Mouse (Mus musculus) lung, postnatal 0 days (tissue): Measurements from ENCODE around the gene Dpep3. TPM values are rescaled to one million over a fixed set of nuclear protein-coding genes. Genes with fewer than 3 reads are reported as not detected.

Experiments used
- ATAC-seq: fragments of 200-750 bp; cut with Nextera tagmentation; 2 replicates; pipeline ENCODE4 v1.8.0; 2017; ENCODE audit warnings: moderate library complexity
- DNase-seq: peaks from one replicate; pipeline ENCODE4 v3.0.0-alpha.2; 2016; ENCODE audit warnings: low spot score
- H3K27ac ChIP-seq: fragments of 300-500 bp; sonication (generic); 2 replicates; pipeline ENCODE4 v1.5.1; 2014; ENCODE audit warnings: antibody characterized with exemption, mild to moderate bottlenecking, low read length, mixed read lengths
- H3K27me3 ChIP-seq: fragments of 300-500 bp; sonication (generic); replicated peaks from 2 replicates; pipeline ENCODE4 v1.6.1; 2014; ENCODE audit warnings: low read length, mixed read lengths; ENCODE audit not compliant: insufficient read depth
- H3K36me3 ChIP-seq: fragments of 300-500 bp; sonication (generic); 2 replicates; pipeline ENCODE4 v1.6.1; 2014; ENCODE audit warnings: low read length, mixed read lengths; ENCODE audit not compliant: insufficient read depth
- H3K4me1 ChIP-seq: fragments of 300-500 bp; sonication (generic); 2 replicates; pipeline ENCODE4 v1.6.1; 2014; ENCODE audit warnings: antibody characterized with exemption, low read depth, low read length, mixed read lengths; ENCODE audit not compliant: insufficient read depth
- H3K4me2 ChIP-seq: fragments of 300-500 bp; sonication (generic); replicated peaks from 2 replicates; pipeline ENCODE4 v1.6.1; 2014; ENCODE audit warnings: low read depth, mild to moderate bottlenecking, low read length, moderate library complexity, mixed read lengths
- H3K4me3 ChIP-seq: fragments of 300-500 bp; sonication (generic); 2 replicates; pipeline ENCODE4 v1.5.1; 2014; ENCODE audit warnings: low read depth, low read length
- H3K9ac ChIP-seq: fragments of 300-500 bp; sonication (generic); replicated peaks from 2 replicates; pipeline ENCODE4 v1.6.1; 2014; ENCODE audit warnings: low read depth, mild to moderate bottlenecking
- H3K9me3 ChIP-seq: fragments of 300-500 bp; sonication (generic); 2 replicates; pipeline ENCODE4 v1.6.1; 2016; ENCODE audit warnings: low read length, mixed read lengths
- CTCF ChIP-seq: IDR thresholded peaks from 2 replicates; pipeline ENCODE4 v1.5.1; 2016; ENCODE audit warnings: antibody characterized with exemption, mild to moderate bottlenecking
- EP300 ChIP-seq: IDR thresholded peaks from 2 replicates; pipeline ENCODE4 v1.6.1; 2016; ENCODE audit warnings: antibody characterized with exemption, mild to moderate bottlenecking, control low read depth
- WGBS: fragments of 180-500 bp; shearing (Covaris S2); extraction: QIAGEN DNeasy Blood & Tissue Kit; methylation state at CpG from one replicate; pipeline ENCODE4 v1.1.7; 2014; 5-methylcytosine and 5-hydroxymethylcytosine counted together
- microRNA-seq: library from miRNA; unstranded; fragments of <30 nt; microRNA quantifications from one replicate; pipeline ENCODE4, GENCODE M21; 2016
- polyA plus RNA-seq: library from polyadenylated mRNA; unstranded; fragments of >200 nt; fragmentation: Nextera tagmentation; extraction: Ambion mirVana; gene quantifications from 2 replicates; pipeline ENCODE4 v1.2.1, GENCODE M21; 2015

The Dpep3 gene
- polyA plus RNA-seq, 1 experiment from 2014 or later, result not detected

- DNase-seq (no peak), ATAC-seq (no peak)
- no peaks in the 10 kb centered on the region for H3K4me1 ChIP-seq
- H3K9me3 ChIP-seq, result no peaks in the 10 kb centered on the region
- no peak overlapping the region for H3K27ac ChIP-seq
- H3K9ac ChIP-seq, result no peak overlapping the region
- no peaks in the 10 kb centered on the region for H3K27me3 ChIP-seq
- no peak overlapping the region for H3K4me2 ChIP-seq
- 61% methylated on average over 3 of the region's 3 CpGs for WGBS
- TF ChIP-seq CTCF (no peak), EP300 (no peak)
- no peak overlapping the region for H3K4me3 ChIP-seq
- peaks cover 2% of the 10 kb centered on the region; the same call in 1 of the 2 replicates for H3K36me3 ChIP-seq
Observed at GRCm38 (mm10) chr8:105925123-105925522, 54.1 kb downstream of the Dpep3 start.

Small RNA genes within 50 kb of the gene (microRNA-seq; reads per million reads assigned to microRNA genes)
- gene Mir7074, result not detected

Other genes starting within 250 kb of the Dpep3 start
- gene Gfod2, start 220.8 kb downstream of the Dpep3 start, polyA plus RNA-seq, result 19.5 and 24.4 TPM in 2 replicates
- gene Ranbp10, start 152.1 kb downstream of the Dpep3 start, polyA plus RNA-seq, result 10.5 and 10.9 TPM in 2 replicates
- gene Tsnaxip1, start 151.7 kb downstream of the Dpep3 start, polyA plus RNA-seq, result 2.9 and 3.7 TPM in 2 replicates
- gene Cenpt, start 126.2 kb downstream of the Dpep3 start, polyA plus RNA-seq, result 14.3 and 15.9 TPM in 2 replicates
- gene Thap11, start 124.3 kb downstream of the Dpep3 start, polyA plus RNA-seq, result 46.3 and 50.1 TPM in 2 replicates
- gene Nutf2, start 118.8 kb downstream of the Dpep3 start, polyA plus RNA-seq, result 82.3 and 97.4 TPM in 2 replicates
- 17.4 and 19.8 TPM in 2 replicates for gene Edc4, start 98.5 kb downstream of the Dpep3 start, polyA plus RNA-seq
- gene Nrn1l, start 85.9 kb downstream of the Dpep3 start, polyA plus RNA-seq, result 0.27 and 0.48 TPM in 2 replicates
- 19.0 and 21.5 TPM in 2 replicates for gene Pskh1, start 79.0 kb downstream of the Dpep3 start, polyA plus RNA-seq
- 0.42 and 0.54 TPM in 2 replicates for gene Ctrl, start 45.6 kb downstream of the Dpep3 start, polyA plus RNA-seq
- 75.9 and 77.2 TPM in 2 replicates for gene Psmb10, start 41.0 kb downstream of the Dpep3 start, polyA plus RNA-seq
- 0.63 and 0.74 TPM in 2 replicates for gene Lcat, start 36.0 kb downstream of the Dpep3 start, polyA plus RNA-seq
- 29.2 and 33.9 TPM in 2 replicates for gene Slc12a4, start 13.3 kb downstream of the Dpep3 start, polyA plus RNA-seq
- 7.4 and 8.8 TPM in 2 replicates for gene Dus2, start 11.9 kb upstream of the Dpep3 start, polyA plus RNA-seq
- 0.12 TPM in 1 of 2 replicates, not detected in the other for gene Dpep2nb, start 26.5 kb upstream of the Dpep3 start, polyA plus RNA-seq
- gene Ddx28, start 32.5 kb upstream of the Dpep3 start, polyA plus RNA-seq, result 10.5 and 11.4 TPM in 2 replicates
- 3.4 and 4.2 TPM in 2 replicates for gene Nfatc3, start 79.4 kb upstream of the Dpep3 start, polyA plus RNA-seq
- gene Esrp2, start 157.5 kb upstream of the Dpep3 start, polyA plus RNA-seq, result 38.4 and 38.6 TPM in 2 replicates
- 10.6 and 10.8 TPM in 2 replicates for gene Pla2g15, start 171.0 kb upstream of the Dpep3 start, polyA plus RNA-seq
- gene Slc7a6, start 189.4 kb upstream of the Dpep3 start, polyA plus RNA-seq, result 38.9 and 39.7 TPM in 2 replicates
- gene Slc7a6os, start 231.5 kb upstream of the Dpep3 start, polyA plus RNA-seq, result 19.0 and 22.6 TPM in 2 replicates
- gene Prmt7, start 231.5 kb upstream of the Dpep3 start, polyA plus RNA-seq, result 19.4 and 19.5 TPM in 2 replicates